Mouse (Mus musculus) heart, postnatal 14 days (tissue): Measurements from ENCODE around the gene Tfe3. TPM values are rescaled to one million over a fixed set of nuclear protein-coding genes. Genes with fewer than 3 reads are reported as not detected.
"Not testable (repeated sequence)": the region's sequence is repeated elsewhere in the genome, so short reads cannot be mapped to it uniquely, and the experiment has no call there.

ENCODE experiments used
- DNase-seq, 2 experiments: peaks; one replicate each; pipeline ENCODE4 v3.0.0; 2021 to 2022
- intact Hi-C: fragments of 180-260 bp; cut with DNase I; formaldehyde crosslinking; loops from one replicate; pipeline ENCODE4 v1.15.1; 2025
- long read RNA-seq, 2 experiments: library from polyadenylated mRNA; stranded (forward); transcript quantifications; one replicate each; pipeline ENCODE4 v2.0.0; 2021
- total RNA-seq, 2 experiments: library from RNA; stranded (reverse); gene quantifications; 2 replicates each; pipeline ENCODE4 v1.2.3; 2021

Gene Tfe3
- 10 to 100 TPM; 14.8 to 19.9 TPM for total RNA-seq
- long read RNA-seq, experiment 1, transcript Tfe3-201 (10 exons, 3,277 nt), result major isoform, 7 of 27 reads
- long read RNA-seq, experiment 1, partial matches to known transcripts, result 13 of 27 reads
- long read RNA-seq, experiment 1, other reads (novel, unspliced or antisense), result 3 of 27 reads
- long read RNA-seq, experiment 2, transcript Tfe3-201 (10 exons, 3,277 nt), result major isoform, 9 of 25 reads
- long read RNA-seq, experiment 2, partial matches to known transcripts, result 11 of 25 reads
- long read RNA-seq, experiment 2, other reads (novel, unspliced or antisense), result 1 of 25 reads

DNA sequence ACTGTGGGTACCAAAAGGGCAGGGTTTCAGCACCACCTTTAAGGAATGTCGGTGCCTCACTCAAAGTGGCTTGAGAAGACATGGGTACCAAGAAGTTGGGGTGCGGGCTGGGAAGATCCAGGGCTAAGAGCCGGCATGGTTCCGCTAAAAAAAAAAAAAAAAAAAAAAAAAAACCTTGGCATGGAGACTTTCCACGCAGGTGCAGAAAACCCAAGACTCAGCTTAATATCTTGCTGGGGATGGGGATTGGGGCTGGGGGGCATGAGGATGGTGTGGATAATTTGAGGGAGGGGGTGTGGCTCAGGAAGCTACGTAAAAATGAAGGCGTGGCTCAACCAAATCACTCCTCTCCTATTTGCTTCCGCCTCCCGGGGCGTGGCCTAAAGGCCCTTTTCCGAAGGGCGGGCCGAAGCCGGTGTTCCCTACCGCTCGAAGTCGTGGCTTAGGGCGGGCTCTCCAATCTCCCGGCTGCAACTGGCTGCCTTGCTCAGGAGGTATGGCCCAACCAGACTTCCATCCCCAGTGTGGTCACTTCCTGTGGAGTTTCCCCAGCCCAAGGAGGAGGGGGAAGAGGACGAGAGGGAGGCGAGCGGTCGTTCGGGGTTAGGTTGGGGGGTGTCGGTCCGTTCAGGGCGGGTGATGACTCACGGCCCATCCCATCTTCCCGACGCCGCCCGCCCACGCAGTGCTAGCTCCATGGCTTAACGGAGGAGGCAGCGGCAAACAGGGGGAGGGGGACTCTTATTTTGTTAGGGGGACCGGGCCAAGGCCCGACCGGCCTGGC is at the start of gene Tfe3:
TSS of gene Tfe3 (plus strand) at position 424 of the 784 bp plus-strand sequence.
- peak; percentile 88 to 90 for DNase-seq
- intact Hi-C loops, result no loop called here

GRCm38 (mm10) chrX:7713764-7714134 is 48.6 kb upstream of the Tfe3 start:
- DNase-seq, intact Hi-C loops: not testable (repeated sequence)

DNA sequence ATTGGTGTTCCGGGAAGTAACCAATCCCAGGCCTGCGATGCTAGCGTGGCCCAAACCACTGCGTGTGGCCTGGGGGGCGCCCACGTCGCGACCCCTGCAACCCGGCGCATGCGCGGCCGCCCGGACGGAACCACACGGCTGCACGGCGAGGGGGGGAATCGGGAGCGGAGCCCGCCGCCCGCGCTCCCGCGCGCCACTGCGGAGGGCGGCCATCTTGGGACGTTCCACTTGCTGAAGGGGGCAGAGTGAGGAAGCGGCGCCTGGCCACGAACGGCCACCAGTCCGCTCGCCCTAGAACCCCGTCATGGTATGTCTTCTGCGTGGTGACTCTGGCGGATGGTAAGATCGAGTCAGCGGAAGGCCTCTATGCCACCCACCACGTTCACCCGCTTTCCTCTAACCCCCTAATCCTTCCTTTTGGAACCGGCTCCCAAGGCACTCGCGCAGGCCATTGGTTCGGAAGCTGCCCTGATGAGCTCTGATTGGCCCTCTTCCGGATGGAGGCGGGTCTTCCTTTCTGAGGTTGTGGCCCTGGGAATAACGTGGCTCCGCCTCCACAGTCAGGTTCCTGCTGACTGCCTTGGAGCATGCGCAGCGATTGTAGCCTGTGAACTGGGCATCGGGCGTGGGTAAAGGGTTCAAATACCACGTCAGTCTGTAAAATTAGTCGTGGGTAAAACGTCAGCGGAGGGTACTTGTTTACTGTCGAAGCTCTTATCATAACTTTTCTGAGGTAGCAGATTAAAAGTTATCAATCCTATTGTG is 48.0 kb upstream of the Tfe3 start, which contains the start of gene Wdr45:
TSS of gene Wdr45 (plus strand) at position 199 of the 765 bp plus-strand sequence.
- intact Hi-C loops, result not testable (repeated sequence)
- peak; percentile 88 to 90 for DNase-seq

- intact Hi-C loops, DNase-seq: not testable (repeated sequence)
Observed at GRCm38 (mm10) chrX:7716058-7716457, 46.3 kb upstream of the Tfe3 start.

DNA sequence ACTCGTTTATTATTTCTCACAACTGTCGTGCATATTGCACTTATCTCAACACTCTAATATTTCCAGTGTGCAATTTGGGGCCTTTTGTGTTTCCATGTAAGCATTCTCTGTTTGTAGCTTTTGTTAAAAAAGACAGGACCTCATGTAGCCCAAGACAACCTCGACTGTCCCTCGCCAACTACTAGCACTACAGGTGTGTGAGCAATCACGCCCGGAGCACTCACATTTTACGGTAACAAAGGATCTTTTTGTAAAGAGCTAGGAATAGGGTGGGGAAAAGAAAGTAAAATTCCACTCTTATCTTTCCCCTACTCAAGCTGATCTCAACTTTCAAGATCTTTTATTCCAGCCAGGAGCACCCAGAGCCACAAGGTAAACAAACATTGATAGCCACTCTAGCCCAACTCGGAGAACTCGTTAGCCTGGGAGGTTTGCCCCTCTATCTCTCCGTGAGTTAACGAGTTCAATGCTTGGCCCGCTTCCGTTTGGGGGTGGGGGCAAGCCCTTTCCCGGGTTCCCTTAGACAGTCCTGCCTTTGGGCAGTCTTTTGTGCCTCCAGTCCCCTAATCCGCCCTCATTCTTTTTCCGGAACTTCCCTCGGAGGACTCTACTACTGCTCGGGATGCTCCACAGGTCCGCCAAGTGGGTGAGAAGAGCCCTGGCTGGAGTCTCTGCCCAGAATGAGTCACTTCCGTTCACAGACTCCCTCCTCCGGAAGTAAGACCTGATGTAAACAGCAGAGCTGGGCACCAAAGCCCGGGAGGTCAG is 40.7 kb upstream of the Tfe3 start, which contains the start of gene Gm45208:
TSS of gene Gm45208 (plus strand) at position 732 of the 768 bp plus-strand sequence.
- intact Hi-C loops, result no loop called here
- DNase-seq, result peak; percentile 61 to 71

- intact Hi-C loops, result no loop called here
- no peak for DNase-seq
Observed at GRCm38 (mm10) chrX:7722282-7722611, 40.1 kb upstream of the Tfe3 start.

GRCm38 (mm10) chrX:7722691-7723090 is 39.7 kb upstream of the Tfe3 start:
- intact Hi-C loops, result no loop called here
- no peak for DNase-seq

DNA sequence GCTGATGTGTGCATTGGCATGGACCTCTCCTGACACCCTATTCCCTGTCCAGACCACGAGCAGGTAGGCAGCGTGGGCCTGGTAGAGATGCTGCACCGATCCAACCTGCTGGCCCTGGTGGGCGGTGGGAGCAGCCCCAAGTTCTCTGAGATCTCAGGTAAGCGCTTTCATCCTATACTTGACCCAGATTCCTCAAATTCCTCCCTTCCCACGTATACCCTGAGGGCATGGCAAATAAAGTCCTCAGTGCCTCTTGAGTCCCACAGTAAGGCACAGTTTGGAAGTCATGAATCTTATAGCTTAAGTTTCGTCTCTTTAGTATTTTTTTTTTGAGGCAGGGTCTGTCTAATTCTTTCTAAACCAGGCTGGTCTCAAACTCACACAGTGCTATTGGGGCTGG is 38.2 kb upstream of the Tfe3 start:
- intact Hi-C loops, result no loop called here
- no peak for DNase-seq

DNA sequence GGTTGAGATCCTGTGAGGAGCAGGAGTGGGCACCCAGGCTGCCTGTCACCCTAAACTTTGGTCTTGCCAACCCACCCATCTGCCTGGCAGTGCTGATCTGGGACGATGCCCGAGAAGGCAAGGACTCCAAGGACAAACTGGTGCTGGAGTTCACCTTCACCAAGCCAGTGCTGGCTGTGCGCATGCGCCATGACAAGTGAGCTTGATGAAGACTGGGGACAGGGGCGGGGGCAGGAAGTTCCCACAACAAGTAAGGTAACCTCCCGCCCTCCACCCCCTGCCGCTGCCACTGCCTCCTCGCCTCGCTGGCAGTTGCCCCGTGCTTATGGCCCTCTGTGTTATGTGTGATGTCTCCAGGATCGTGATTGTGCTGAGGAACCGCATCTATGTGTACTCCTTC is 36.5 kb upstream of the Tfe3 start:
- intact Hi-C loops, result no loop called here
- DNase-seq, result no peak

DNA sequence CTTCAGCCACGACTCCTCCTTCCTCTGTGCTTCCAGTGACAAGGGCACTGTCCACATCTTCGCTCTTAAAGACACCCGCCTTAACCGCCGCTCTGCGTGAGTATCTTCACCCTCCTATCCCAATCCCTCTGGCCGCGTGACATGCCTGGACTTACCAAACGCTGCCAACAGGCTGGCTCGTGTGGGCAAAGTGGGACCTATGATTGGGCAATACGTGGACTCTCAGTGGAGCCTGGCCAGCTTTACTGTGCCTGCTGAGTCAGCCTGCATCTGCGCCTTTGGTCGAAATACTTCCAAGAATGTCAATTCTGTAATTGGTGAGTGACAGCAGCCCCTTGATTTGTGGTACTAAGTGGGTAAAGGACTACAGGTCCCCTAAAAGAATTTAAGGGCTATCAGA is 35.2 kb upstream of the Tfe3 start:
- intact Hi-C loops, result no loop called here
- no peak for DNase-seq

DNA sequence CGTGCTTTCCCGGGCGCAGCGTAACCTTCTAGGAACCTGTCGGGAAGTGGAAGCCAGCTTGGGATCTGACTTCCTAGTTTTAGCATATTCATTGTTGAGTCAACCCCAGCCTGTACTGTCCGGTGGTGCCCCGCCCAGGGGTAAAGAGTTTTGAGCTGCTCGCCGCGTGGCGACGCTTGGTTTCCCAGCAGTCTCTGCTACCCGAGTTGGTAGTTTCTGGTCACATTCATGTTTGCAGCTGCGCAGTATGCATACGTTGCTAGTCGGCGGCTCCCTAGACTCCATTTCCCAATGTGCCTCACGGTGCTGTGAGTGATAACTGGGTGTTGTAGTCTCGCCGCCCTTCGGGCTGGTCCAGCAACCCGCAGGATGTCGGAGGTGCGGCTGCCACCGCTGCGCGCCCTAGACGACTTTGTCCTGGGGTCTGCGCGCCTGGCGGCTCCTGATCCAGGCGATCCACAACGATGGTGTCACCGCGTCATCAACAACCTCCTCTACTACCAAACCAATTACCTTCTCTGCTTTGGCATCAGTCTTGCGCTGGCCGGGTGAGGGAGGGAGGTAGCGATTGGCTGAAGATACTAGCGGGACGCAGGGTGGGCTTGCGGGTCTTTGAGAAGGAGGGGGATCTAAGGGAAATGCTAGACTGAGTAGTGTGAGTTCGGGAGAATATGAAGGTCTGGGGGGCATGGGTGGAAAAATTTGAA is 34.0 kb upstream of the Tfe3 start, which contains the start of gene Praf2:
TSS of gene Praf2 (plus strand) at position 225 of the 707 bp plus-strand sequence.
- intact Hi-C loops, result no loop called here

GRCm38 (mm10) chrX:7728922-7729265 is 33.5 kb upstream of the Tfe3 start:
- intact Hi-C loops, result no loop called here
- no peak for DNase-seq

More for the DNA sequence above, 34.0 kb upstream of the Tfe3 start, which contains the start of gene Praf2:
- peak; percentile 69 to 71 for DNase-seq

- peak; percentile 74 to 81 for DNase-seq
- intact Hi-C loops, result loop anchor here (5.0 kb wide), 1 partner anchor 44 kb away; no protein-coding TSS in a partner anchor
Observed at GRCm38 (mm10) chrX:7733571-7734156, 28.7 kb upstream of the Tfe3 start.

- intact Hi-C loops, result no loop called here
- DNase-seq, result no peak
Observed at GRCm38 (mm10) chrX:7739336-7740081, 22.9 kb upstream of the Tfe3 start.

DNA sequence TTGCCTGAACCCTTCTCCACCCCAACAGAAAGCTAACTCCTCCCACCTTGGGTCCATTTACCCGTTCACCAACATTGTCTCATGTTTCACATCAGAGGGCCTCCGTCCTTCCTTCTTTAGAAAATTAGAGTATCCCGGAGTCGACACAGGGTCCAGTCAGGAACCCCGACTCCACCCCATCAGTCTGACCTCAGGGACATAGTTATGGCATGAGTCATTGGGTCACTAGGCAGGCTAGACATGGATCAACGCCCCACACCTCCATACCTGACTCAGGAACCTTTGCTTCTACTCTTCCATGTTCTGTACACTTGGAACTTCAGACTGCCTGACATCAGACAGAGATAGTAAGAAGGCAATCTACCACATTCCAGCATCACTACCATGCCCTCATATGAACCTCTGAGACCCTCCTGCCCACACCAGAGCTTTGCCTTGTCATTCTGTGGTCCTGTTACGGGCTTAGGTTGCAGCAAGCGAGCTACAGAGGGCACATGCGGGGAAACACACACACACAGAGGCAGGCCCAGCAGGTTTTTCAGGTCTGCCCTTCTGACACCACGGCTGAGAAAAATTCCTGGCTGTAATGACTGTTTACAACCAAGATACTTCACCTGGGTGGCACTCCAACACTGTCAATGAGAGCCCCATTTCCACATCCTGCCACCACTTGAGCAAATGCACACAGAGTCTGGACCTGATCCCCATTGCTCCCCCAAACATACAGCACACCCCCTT is 22.1 kb upstream of the Tfe3 start:
- DNase-seq, result no peak
- intact Hi-C loops, result no loop called here

GRCm38 (mm10) chrX:7741103-7741502 is 21.3 kb upstream of the Tfe3 start:
- intact Hi-C loops, result no loop called here
- DNase-seq, result no peak

- DNase-seq, result no peak
- intact Hi-C loops, result no loop called here
Observed at GRCm38 (mm10) chrX:7743470-7743869, 18.9 kb upstream of the Tfe3 start.

GRCm38 (mm10) chrX:7744940-7745339 is 17.4 kb upstream of the Tfe3 start:
- intact Hi-C loops, result no loop called here
- no peak for DNase-seq
